Mouse (Mus musculus) spleen, adult 2 months (tissue): ENCODE measurements around the gene Grm4. TPM values are rescaled to one million over a fixed set of nuclear protein-coding genes. Genes with fewer than 3 reads are reported as not detected.

ENCODE experiments used
- DNase-seq, 2 experiments: peaks; one replicate each; pipeline versions ENCODE4 v3.0.0 to v3.0.0-alpha.2; 2012 to 2021; ENCODE audit warnings: low spot score in 2 of 2, low read depth in 1 of 2
- H3K27ac ChIP-seq: fragments of 200-500 bp; 2 replicates; pipeline ENCODE4 v1.5.1; 2012; ENCODE audit warnings: low read length, inconsistent platforms; ENCODE audit not compliant: insufficient read depth
- H3K27me3 ChIP-seq: fragments of 200-500 bp; 2 replicates; pipeline ENCODE4 v1.6.1; 2012; ENCODE audit warnings: mild to moderate bottlenecking, moderate library complexity, low read length, inconsistent platforms; ENCODE audit not compliant: control insufficient read depth, insufficient read depth
- H3K36me3 ChIP-seq: fragments of 200-500 bp; 2 replicates; pipeline ENCODE4 v1.6.1; 2012; ENCODE audit warnings: mild to moderate bottlenecking, low read length, inconsistent platforms; ENCODE audit not compliant: control insufficient read depth, insufficient read depth
- H3K4me1 ChIP-seq: fragments of 200-500 bp; 2 replicates; pipeline ENCODE4 v1.6.1; 2011; ENCODE audit warnings: inconsistent platforms; ENCODE audit not compliant: control insufficient read depth, insufficient read depth, insufficient read length
- H3K4me3 ChIP-seq: fragments of 200-500 bp; 2 replicates; pipeline ENCODE4 v1.5.1; 2011; ENCODE audit warnings: mild to moderate bottlenecking, inconsistent platforms; ENCODE audit not compliant: insufficient read depth, insufficient read length; ENCODE audit errors: extremely low read depth
- CTCF ChIP-seq: fragments of 200-500 bp; IDR thresholded peaks from 2 replicates; pipeline ENCODE4 v1.5.1; 2011; ENCODE audit warnings: mild to moderate bottlenecking, inconsistent platforms; ENCODE audit not compliant: insufficient read depth, insufficient read length, insufficient replicate concordance; ENCODE audit errors: extremely low read depth
- POLR2A ChIP-seq: fragments of 200-500 bp; IDR thresholded peaks from 2 replicates; pipeline ENCODE4 v1.6.1; 2011; ENCODE audit warnings: low read depth, low read length, inconsistent platforms
- WGBS: fragments of 180-500 bp; shearing (Covaris S2); methylation state at CpG from one replicate; pipeline ENCODE4 v1.1.7; 2018; 5-methylcytosine and 5-hydroxymethylcytosine counted together
- polyA plus RNA-seq: library from polyadenylated mRNA; depleted of rRNA; stranded (reverse); fragments of >200 nt; gene quantifications from 2 replicates; pipeline ENCODE4 v1.2.3, GENCODE M21; 2012

Gene Grm4
- polyA plus RNA-seq, 1 experiment: 0.11 TPM

DNA sequence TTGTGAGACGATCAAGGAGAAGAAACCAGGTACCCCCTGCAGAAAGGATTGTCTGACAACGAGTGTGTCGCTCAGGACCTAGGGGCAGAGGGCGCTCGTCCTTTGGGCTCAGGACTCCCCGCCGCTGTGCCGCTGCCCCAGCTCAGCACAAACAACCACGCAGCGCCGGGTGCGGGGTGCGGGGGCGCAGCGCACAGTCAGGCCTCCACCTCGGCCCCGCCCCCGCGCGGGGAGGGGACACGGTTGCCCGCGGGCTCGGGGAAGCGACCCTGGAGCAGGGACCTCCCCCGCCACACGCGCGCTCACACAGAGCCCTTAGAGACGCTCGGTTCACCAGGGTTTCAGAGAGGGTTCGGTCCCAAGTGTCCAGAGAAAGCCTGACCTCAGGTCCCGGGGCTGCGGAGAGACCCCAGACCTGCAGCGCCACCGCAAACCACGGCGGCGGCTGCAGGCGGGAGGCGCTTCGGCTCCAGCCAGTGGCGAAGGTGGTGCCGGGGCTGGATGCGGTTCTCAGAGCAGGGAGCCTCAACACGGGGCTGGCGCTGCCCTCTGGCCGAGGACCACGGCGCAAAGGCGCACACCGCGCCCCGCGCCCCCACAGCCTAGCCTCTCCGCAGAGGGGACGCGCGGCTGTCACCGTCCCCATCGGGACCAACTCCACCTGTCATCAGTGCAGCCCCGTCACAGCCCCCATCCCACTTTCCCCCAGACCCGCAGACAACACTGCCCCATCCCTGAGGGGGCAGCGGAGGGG is 9.2 kb downstream of the Grm4 start:
- 6% methylated on average over 64 of the region's 64 CpGs for WGBS
- peaks cover 3% of the 10 kb centered on the region; the same call in 1 of the 2 replicates for H3K4me1 ChIP-seq
- H3K4me3 ChIP-seq: no peak overlapping the region; the same call in 1 of the 2 replicates

GRCm38 (mm10) chr17:27511125-27511735 is 10.0 kb downstream of the Grm4 start:
- Histone ChIP-seq H3K27me3 (peaks cover 22% of the 10 kb centered on the region), H3K4me1 (peaks cover 3% of the 10 kb centered on the region; the same call in 1 of the 2 replicates), H3K36me3 (no peaks in the 10 kb centered on the region), H3K27ac (no peak overlapping the region), H3K4me3 (no peak overlapping the region)
- 86% methylated on average over 7 of the region's 7 CpGs for WGBS
- TF ChIP-seq POLR2A: no peak
- no peak for TF ChIP-seq CTCF
- DNase-seq: no peak

More for the DNA sequence above, 9.2 kb downstream of the Grm4 start:
- Histone ChIP-seq H3K27ac (no peak overlapping the region), H3K27me3 (peaks cover 22% of the 10 kb centered on the region), H3K36me3 (no peaks in the 10 kb centered on the region)
- no peak for TF ChIP-seq POLR2A
- TF ChIP-seq CTCF: no peak
- no peak for DNase-seq

DNA sequence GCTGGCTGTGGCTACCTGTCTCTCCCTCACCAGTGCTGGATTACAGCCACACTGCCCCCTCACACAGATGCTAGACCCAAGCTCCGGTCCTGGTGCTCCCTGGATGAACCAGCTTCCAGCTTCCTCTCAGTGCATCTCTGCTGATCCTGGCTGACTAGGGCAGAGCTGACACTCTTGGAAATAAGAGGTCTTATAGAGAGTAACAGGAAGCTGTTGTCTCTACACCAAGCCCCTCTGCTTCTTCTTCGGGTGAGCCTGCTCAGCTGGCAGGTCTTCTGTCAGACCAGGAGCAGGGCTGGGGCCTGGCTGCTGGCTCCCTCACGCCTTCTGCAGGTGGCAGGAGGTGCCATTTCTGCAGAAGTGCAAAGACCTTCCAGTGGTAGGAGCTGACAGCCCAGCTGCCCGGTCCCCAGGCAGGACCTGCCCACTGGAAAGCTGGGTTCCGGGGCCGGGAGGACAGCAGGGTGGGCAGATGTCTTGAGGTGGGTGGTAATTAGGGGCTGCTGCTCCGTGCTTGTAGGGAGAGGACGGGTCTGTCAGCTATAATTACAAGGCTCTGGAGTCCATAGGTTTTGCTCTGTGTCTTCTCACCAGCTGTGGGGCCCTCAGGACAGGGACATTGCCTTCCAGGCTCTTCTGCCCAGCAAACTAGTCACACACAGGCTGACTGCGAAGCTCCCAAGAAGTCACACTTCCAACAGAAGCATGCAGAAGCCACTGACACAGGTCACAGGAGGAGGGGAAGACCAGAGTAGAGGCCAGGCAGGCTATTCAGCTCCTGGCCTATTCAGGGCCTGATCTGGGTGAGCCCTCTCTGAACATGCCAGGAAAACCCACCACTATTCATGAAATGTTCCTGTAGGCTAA is 10.7 kb downstream of the Grm4 start:
- no peak for DNase-seq
- 71% methylated on average over 9 of the region's 9 CpGs for WGBS
- Histone ChIP-seq H3K4me3 (no peak overlapping the region), H3K27me3 (peaks cover 22% of the 10 kb centered on the region), H3K27ac (no peak overlapping the region), H3K36me3 (no peaks in the 10 kb centered on the region), H3K4me1 (peaks cover 3% of the 10 kb centered on the region; the same call in 1 of the 2 replicates)
- TF ChIP-seq CTCF (no peak), POLR2A (no peak)

DNA sequence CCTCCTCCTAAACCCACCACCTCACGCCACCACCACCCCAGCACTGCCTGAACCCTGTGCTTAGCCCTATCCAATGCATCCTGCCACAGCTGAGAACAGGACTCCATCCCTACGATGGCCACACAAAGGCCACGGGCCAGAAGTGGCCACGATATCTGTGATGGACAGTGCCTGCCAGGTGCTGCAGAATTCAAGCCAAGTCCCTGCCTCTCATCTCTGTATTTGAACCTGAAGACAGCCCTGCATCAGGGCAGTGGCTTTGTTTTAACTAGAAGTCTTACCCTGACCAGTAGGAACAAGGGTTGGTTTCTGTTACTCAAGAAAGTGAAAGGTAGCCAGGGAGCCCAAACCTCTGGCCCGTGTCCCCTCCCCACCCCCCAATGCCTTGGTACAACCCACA is 12.1 kb downstream of the Grm4 start:
- DNase-seq: no peak
- TF ChIP-seq POLR2A: no peak
- TF ChIP-seq CTCF: no peak
- no peak overlapping the region for H3K27ac ChIP-seq
- H3K36me3 ChIP-seq: no peaks in the 10 kb centered on the region
- peaks cover 3% of the 10 kb centered on the region; the same call in 1 of the 2 replicates for H3K4me1 ChIP-seq
- no peak overlapping the region for H3K4me3 ChIP-seq
- H3K27me3 ChIP-seq: peaks cover 21% of the 10 kb centered on the region
- 78% methylated on average over 5 of the region's 5 CpGs for WGBS

DNA sequence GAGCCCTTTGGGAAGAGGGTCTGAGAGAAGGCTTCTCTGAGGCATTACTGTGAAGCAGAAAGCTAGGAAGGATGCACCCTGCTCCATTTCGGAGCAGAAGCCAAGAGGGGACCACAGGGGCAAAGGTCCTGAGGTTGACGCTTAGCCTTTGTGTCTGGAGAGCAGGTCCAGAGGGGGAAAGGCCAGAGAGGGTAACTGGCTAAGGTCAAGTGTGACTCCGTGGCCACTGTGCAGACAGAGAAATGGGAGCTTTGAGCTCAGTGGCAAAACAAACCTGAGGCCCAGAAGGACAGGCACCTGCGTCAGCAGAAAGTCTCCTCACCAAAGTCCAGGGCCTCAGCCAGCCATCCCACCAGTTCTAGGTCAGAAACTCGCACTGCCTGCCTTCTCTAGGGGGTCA is 12.7 kb downstream of the Grm4 start:
- TF ChIP-seq POLR2A (no peak), CTCF (no peak)
- Histone ChIP-seq H3K36me3 (no peaks in the 10 kb centered on the region), H3K4me1 (peaks cover 3% of the 10 kb centered on the region; the same call in 1 of the 2 replicates), H3K4me3 (no peak overlapping the region), H3K27me3 (peaks cover 19% of the 10 kb centered on the region), H3K27ac (no peak overlapping the region)
- no peak for DNase-seq
- 83% methylated on average over 5 of the region's 5 CpGs for WGBS

GRCm38 (mm10) chr17:27508002-27508401 is 13.2 kb downstream of the Grm4 start:
- H3K36me3 ChIP-seq: no peaks in the 10 kb centered on the region
- 85% methylated on average over 12 of the region's 12 CpGs for WGBS
- no peak overlapping the region for H3K27ac ChIP-seq
- H3K27me3 ChIP-seq: peaks cover 14% of the 10 kb centered on the region
- TF ChIP-seq POLR2A (no peak), CTCF (no peak)
- H3K4me3 ChIP-seq: no peak overlapping the region
- DNase-seq: no peak
- H3K4me1 ChIP-seq: no peaks in the 10 kb centered on the region; the same call in 1 of the 2 replicates
